Mouse (Mus musculus): ENCODE data around the gene Zscan20.

DNA sequence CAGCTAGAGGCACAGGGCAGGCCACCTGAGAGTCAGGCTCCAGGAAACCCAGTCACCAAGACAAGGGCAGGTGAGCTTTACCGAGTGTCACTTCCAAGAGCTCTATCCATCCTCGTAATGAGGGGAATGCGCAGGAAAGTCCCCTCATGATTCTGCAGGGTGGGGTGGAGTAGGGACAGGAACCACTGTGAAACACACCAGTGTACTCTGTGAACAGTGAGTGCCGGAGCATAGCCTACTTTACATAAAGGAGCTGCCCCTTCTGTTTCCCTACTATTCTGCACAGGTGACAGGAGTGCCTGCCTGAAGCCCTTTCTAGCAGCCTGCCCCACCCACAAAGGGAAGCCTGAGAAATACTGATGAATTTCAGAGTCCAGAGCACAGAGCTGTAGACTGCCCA, 16.6 kb downstream of the Zscan20 start:
- no peak for TF ChIP-seq CTCF (IDR thresholded peaks at IDR 0.05; ENCODE audit: insufficient read depth, low read depth, low read length)
- TF ChIP-seq POLR2A (IDR thresholded peaks at IDR 0.05; ENCODE audit: insufficient read depth, low read depth, low read length), result no peak

Measured in olfactory bulb, adult 2 months (tissue).